Mouse (Mus musculus) midbrain, embryonic 11.5 days (tissue): ENCODE results near the gene Nmrk1. TPM values are rescaled to one million over a fixed set of nuclear protein-coding genes. Genes with fewer than 3 reads are reported as not detected.

ENCODE experiments used
- ATAC-seq: fragments of 200-750 bp; cut with Nextera tagmentation; 2 replicates; pipeline ENCODE4 v1.8.0; 2017; ENCODE audit warnings: moderate TSS enrichment, moderate library complexity; ENCODE audit not compliant: low FRiP score
- DNase-seq: peaks from one replicate; pipeline ENCODE4 v3.0.0; 2015; ENCODE audit warnings: low spot score; ENCODE audit errors: missing footprints
- H3K27ac ChIP-seq: fragments of 300-500 bp; sonication (generic); 2 replicates; pipeline ENCODE4 v1.5.1; 2014; ENCODE audit warnings: low read depth, low read length
- H3K27me3 ChIP-seq: fragments of 300-500 bp; sonication (generic); 2 replicates; pipeline ENCODE4 v1.6.1; 2014; ENCODE audit warnings: mild to moderate bottlenecking, low read length, moderate library complexity, mixed read lengths; ENCODE audit not compliant: control insufficient read depth, insufficient read depth
- H3K36me3 ChIP-seq: fragments of 300-500 bp; sonication (generic); 2 replicates; pipeline ENCODE4 v1.6.1; 2014; ENCODE audit warnings: mild to moderate bottlenecking, low read length, moderate library complexity, mixed read lengths; ENCODE audit not compliant: control insufficient read depth, insufficient read depth
- H3K4me1 ChIP-seq: fragments of 300-500 bp; sonication (generic); 2 replicates; pipeline ENCODE4 v1.6.1; 2014; ENCODE audit warnings: low read length; ENCODE audit not compliant: control insufficient read depth, insufficient read depth
- H3K4me2 ChIP-seq: fragments of 300-500 bp; sonication (generic); 2 replicates; pipeline ENCODE4 v1.6.1; 2014; ENCODE audit warnings: mild to moderate bottlenecking, moderate library complexity
- H3K4me3 ChIP-seq: fragments of 300-500 bp; sonication (generic); 2 replicates; pipeline ENCODE4 v1.5.1; 2014; ENCODE audit warnings: low read depth, low read length
- H3K9ac ChIP-seq: fragments of 300-500 bp; sonication (generic); 2 replicates; pipeline ENCODE4 v1.6.1; 2014; ENCODE audit warnings: low read length
- H3K9me3 ChIP-seq: fragments of 300-500 bp; sonication (generic); 2 replicates; pipeline ENCODE4 v1.6.1; 2016; ENCODE audit warnings: low read length; ENCODE audit not compliant: control insufficient read depth
- WGBS: fragments of 180-500 bp; shearing (Covaris S2); extraction: QIAGEN DNeasy Blood & Tissue Kit; methylation state at CpG from one replicate; pipeline ENCODE4 v1.1.7; 2014; 5-methylcytosine and 5-hydroxymethylcytosine counted together
- polyA plus RNA-seq: library from polyadenylated mRNA; unstranded; fragments of >200 nt; fragmentation: Nextera tagmentation; extraction: Ambion mirVana; gene quantifications from 2 replicates; pipeline ENCODE4 v1.2.1, GENCODE M21; 2014

Nmrk1 gene
- polyA plus RNA-seq, 1 experiment from 2014 or later: 4.9 TPM

GRCm38 (mm10) chr19:18641001-18641400, 9.3 kb downstream of the Nmrk1 start:
- Histone ChIP-seq H3K27ac (no peak overlapping the region), H3K4me3 (no peak overlapping the region), H3K27me3 (no peaks in the 10 kb centered on the region), H3K9ac (no peak overlapping the region), H3K4me2 (no peak overlapping the region), H3K4me1 (no peaks in the 10 kb centered on the region), H3K36me3 (no peaks in the 10 kb centered on the region), H3K9me3 (no peaks in the 10 kb centered on the region)
- no peak for DNase-seq
- WGBS: 76% methylated on average over 4 of the region's 4 CpGs
- ATAC-seq: no peak

- H3K36me3 ChIP-seq: no peaks in the 10 kb centered on the region
- 53% methylated on average over 4 of the region's 4 CpGs for WGBS
- no peaks in the 10 kb centered on the region for H3K4me1 ChIP-seq
- no peak overlapping the region for H3K27ac ChIP-seq
- no peaks in the 10 kb centered on the region for H3K27me3 ChIP-seq
- ATAC-seq (no peak), DNase-seq (peak; percentile 60)
- H3K9ac ChIP-seq: no peak overlapping the region
- H3K9me3 ChIP-seq: no peaks in the 10 kb centered on the region
- no peak overlapping the region for H3K4me3 ChIP-seq
- H3K4me2 ChIP-seq: no peak overlapping the region
Measured at GRCm38 (mm10) chr19:18643411-18643810, 11.7 kb downstream of the Nmrk1 start.

GRCm38 (mm10) chr19:18644084-18644483, 12.3 kb downstream of the Nmrk1 start:
- no peaks in the 10 kb centered on the region for H3K36me3 ChIP-seq
- H3K4me2 ChIP-seq: no peak overlapping the region
- no peaks in the 10 kb centered on the region for H3K9me3 ChIP-seq
- H3K4me3 ChIP-seq: no peak overlapping the region
- ATAC-seq: no peak
- peak; percentile 23 for DNase-seq
- H3K4me1 ChIP-seq: no peaks in the 10 kb centered on the region
- H3K9ac ChIP-seq: no peak overlapping the region
- whole genome bisulfite sequencing: 84% methylated on average over 6 of the region's 6 CpGs
- H3K27ac ChIP-seq: no peak overlapping the region
- no peaks in the 10 kb centered on the region for H3K27me3 ChIP-seq

- Histone ChIP-seq H3K4me2 (no peak overlapping the region), H3K4me1 (no peaks in the 10 kb centered on the region), H3K27ac (no peak overlapping the region), H3K27me3 (no peaks in the 10 kb centered on the region), H3K9me3 (no peaks in the 10 kb centered on the region), H3K36me3 (no peaks in the 10 kb centered on the region), H3K9ac (no peak overlapping the region), H3K4me3 (no peak overlapping the region)
- WGBS: 66% methylated on average over 3 of the region's 3 CpGs
- ATAC-seq: no peak
- DNase-seq: peak; percentile 21
Measured at GRCm38 (mm10) chr19:18646397-18646796, 14.6 kb downstream of the Nmrk1 start.

GRCm38 (mm10) chr19:18646853-18647420, 15.2 kb downstream of the Nmrk1 start:
- WGBS: 51% methylated on average over 5 of the region's 5 CpGs
- no peak overlapping the region for H3K27ac ChIP-seq

GRCm38 (mm10) chr19:18647775-18648557, 16.2 kb downstream of the Nmrk1 start:
- no peak overlapping the region for H3K4me3 ChIP-seq
- H3K27me3 ChIP-seq: no peaks in the 10 kb centered on the region
- no peaks in the 10 kb centered on the region for H3K9me3 ChIP-seq
- H3K4me2 ChIP-seq: no peak overlapping the region
- no peak overlapping the region for H3K27ac ChIP-seq
- WGBS: 77% methylated on average over 9 of the region's 9 CpGs
- no peaks in the 10 kb centered on the region for H3K4me1 ChIP-seq
- peak; percentile 47 for DNase-seq
- no peak for ATAC-seq
- no peak overlapping the region for H3K9ac ChIP-seq
- no peaks in the 10 kb centered on the region for H3K36me3 ChIP-seq

More at GRCm38 (mm10) chr19:18646853-18647420, 15.2 kb downstream of the Nmrk1 start:
- Histone ChIP-seq H3K27me3 (no peaks in the 10 kb centered on the region), H3K4me1 (no peaks in the 10 kb centered on the region), H3K9ac (no peak overlapping the region), H3K36me3 (no peaks in the 10 kb centered on the region), H3K4me3 (no peak overlapping the region), H3K9me3 (no peaks in the 10 kb centered on the region), H3K4me2 (no peak overlapping the region)
- DNase-seq: peak; percentile 35
- ATAC-seq: no peak

- Histone ChIP-seq H3K4me3 (no peak overlapping the region), H3K36me3 (no peaks in the 10 kb centered on the region), H3K4me2 (no peak overlapping the region), H3K9me3 (no peaks in the 10 kb centered on the region), H3K27ac (no peak overlapping the region), H3K4me1 (no peaks in the 10 kb centered on the region), H3K9ac (no peak overlapping the region), H3K27me3 (no peaks in the 10 kb centered on the region)
- WGBS: 84% methylated on average over 6 of the region's 6 CpGs
- ATAC-seq (no peak), DNase-seq (peak; percentile 61)
Measured at GRCm38 (mm10) chr19:18648558-18648945, 16.8 kb downstream of the Nmrk1 start.

GRCm38 (mm10) chr19:18649955-18650354, 18.2 kb downstream of the Nmrk1 start:
- Histone ChIP-seq H3K9me3 (no peaks in the 10 kb centered on the region), H3K4me2 (no peak overlapping the region), H3K4me1 (no peaks in the 10 kb centered on the region), H3K4me3 (no peak overlapping the region), H3K36me3 (no peaks in the 10 kb centered on the region), H3K27me3 (no peaks in the 10 kb centered on the region), H3K9ac (no peak overlapping the region), H3K27ac (no peak overlapping the region)
- WGBS: 84% methylated on average over 4 of the region's 4 CpGs
- DNase-seq: no peak
- no peak for ATAC-seq

GRCm38 (mm10) chr19:18650473-18650872, 18.7 kb downstream of the Nmrk1 start:
- Histone ChIP-seq H3K4me3 (no peak overlapping the region), H3K9me3 (no peaks in the 10 kb centered on the region), H3K27me3 (no peaks in the 10 kb centered on the region), H3K4me2 (no peak overlapping the region), H3K27ac (no peak overlapping the region), H3K4me1 (no peaks in the 10 kb centered on the region), H3K36me3 (no peaks in the 10 kb centered on the region), H3K9ac (no peak overlapping the region)
- WGBS: 82% methylated on average over 6 of the region's 6 CpGs
- ATAC-seq (no peak), DNase-seq (no peak)
